8 mouse cellular contexts compared by ENCODE assay signal in genomic region chr16:37689251-37689926, GRCm38 (mm10). TPM values are rescaled to one million over a fixed set of nuclear protein-coding genes. Genes with fewer than 3 reads are reported as not detected.
DNase-seq lines count a peak whose midpoint lies in the region; ATAC-seq and TF ChIP-seq lines count a peak whose summit lies in the region.

No protein-coding gene starts in this region.

- WGBS in kidney, postnatal 0 days = 78% methylated on average over 8 of the region's 8 CpGs
- 72% methylated on average over 8 of the region's 8 CpGs for WGBS in limb, embryonic 15.5 days

- TF ChIP-seq CTCF in kidney, postnatal 0 days (IDR thresholded peaks at IDR 0.05; ENCODE audit: low read depth) = no peak
- no peak for TF ChIP-seq CTCF in brain, embryonic 14.5 days (IDR thresholded peaks at IDR 0.05; ENCODE audit: borderline replicate concordance, extremely low read depth, insufficient read depth, insufficient read length)

- no peak overlapping the region for H3K4me3 ChIP-seq in kidney, postnatal 0 days (replicated peaks; ENCODE audit: low read depth, low read length)
- H3K4me3 ChIP-seq in limb, embryonic 15.5 days = no peak overlapping the region

- TF ChIP-seq POLR2A in brain, embryonic 14.5 days (IDR thresholded peaks at IDR 0.05; ENCODE audit: borderline replicate concordance, extremely low read depth, insufficient read depth, insufficient read length, poor library complexity, severe bottlenecking) = no peak

- no peaks in the 10 kb centered on the region for H3K4me1 ChIP-seq in kidney, postnatal 0 days (replicated peaks; ENCODE audit: insufficient read depth, low read length)
- H3K4me1 ChIP-seq in limb, embryonic 15.5 days = peaks cover 41% of the 10 kb centered on the region

- H3K27ac ChIP-seq in kidney, postnatal 0 days = no peak overlapping the region
- 0 out of 2 replicates have a peak overlapping the region, but pooled peaks have one; percentile 47 for H3K27ac ChIP-seq in limb, embryonic 15.5 days

- peak; percentile 18 for DNase-seq in kidney, postnatal 0 days (ENCODE audit: low spot score)
- no peak for DNase-seq in kidney, adult 18-20 months
- peak; percentile 53 for DNase-seq in brain, embryonic 14.5 days (ENCODE audit: low read depth)
- peak; percentile 37 to 59 for DNase-seq in spleen, adult 18-20 months
- no peak for DNase-seq in gastrocnemius, postnatal 10 days
- no peak for DNase-seq in cerebellum, adult 11 months
- no peak for DNase-seq in layer of hippocampus, adult 9-10 months (ENCODE audit: low spot score)

- no peaks in the 10 kb centered on the region for H3K9me3 ChIP-seq in kidney, postnatal 0 days (replicated peaks; ENCODE audit: low read length)
- H3K9me3 ChIP-seq in limb, embryonic 15.5 days = no peaks in the 10 kb centered on the region

- ATAC-seq in kidney, postnatal 0 days (replicated peaks; ENCODE audit: low FRiP score, low read depth) = no peak
- no peak for ATAC-seq in limb, embryonic 15.5 days (ENCODE audit: insufficient number of reproducible peaks, low FRiP score, low TSS enrichment, low read depth)

- no peak overlapping the region for H3K9ac ChIP-seq in kidney, postnatal 0 days (ENCODE audit: low read depth, low read length)
- H3K9ac ChIP-seq in limb, embryonic 15.5 days = no peak overlapping the region

- no peaks in the 10 kb centered on the region for H3K36me3 ChIP-seq in kidney, postnatal 0 days (ENCODE audit: insufficient read depth, low read length)
- no peaks in the 10 kb centered on the region for H3K36me3 ChIP-seq in limb, embryonic 15.5 days

- no peaks in the 10 kb centered on the region for H3K27me3 ChIP-seq in kidney, postnatal 0 days (ENCODE audit: insufficient read depth, low read length)
- H3K27me3 ChIP-seq in limb, embryonic 15.5 days = no peaks in the 10 kb centered on the region

- no peak overlapping the region for H3K4me2 ChIP-seq in kidney, postnatal 0 days (ENCODE audit: low read length)
- H3K4me2 ChIP-seq in limb, embryonic 15.5 days = no peak overlapping the region

RNA-seq across cellular contexts. Expression of gene Ndufb4, which starts 35.1 kb away (rescaled TPM):
- polyA plus RNA-seq in kidney, postnatal 0 days (2015; fragmentation: Nextera tagmentation; extraction: Ambion mirVana) = 142 and 159 TPM in 2 replicates
- polyA plus RNA-seq in brain, embryonic 14.5 days (2012; rRNA removed) = 41.7 and 67.5 TPM in 2 replicates
- 49.8 and 51.2 TPM in 2 replicates for polyA plus RNA-seq in limb, embryonic 15.5 days (2015; fragmentation: Nextera tagmentation; extraction: Ambion mirVana)
- total RNA-seq in gastrocnemius, postnatal 10 days (2021) = 100 to 1,000 TPM; 150 to 158 TPM

Comparison
In these comparisons a context has a peak if more than half of its experiments do, and no peak if none do; other contexts are left out.
1. DNase-seq: peak in kidney, postnatal 0 days (single experiment), brain, embryonic 14.5 days (single experiment) and spleen, adult 18-20 months (2 of 2); none in kidney, adult 18-20 months (single experiment), gastrocnemius, postnatal 10 days (single experiment), cerebellum, adult 11 months (single experiment) and layer of hippocampus, adult 9-10 months (single experiment).